Mouse (Mus musculus): ENCODE measurements around the gene Vps13d. TPM values are rescaled to one million over a fixed set of nuclear protein-coding genes. Genes with fewer than 3 reads are reported as not detected.

The Vps13d gene
- polyA plus RNA-seq, 1 experiment from 2014 or later: 9.5 TPM

- Histone ChIP-seq H3K36me3 (ENCODE audit: control insufficient read depth, insufficient read depth, low read length) (no peaks in the 10 kb centered on the region), H3K9ac (ENCODE audit: low read length) (no peak overlapping the region), H3K27me3 (ENCODE audit: control insufficient read depth, insufficient read depth, low read length) (no peaks in the 10 kb centered on the region), H3K4me2 (ENCODE audit: low read depth, low read length) (no peak overlapping the region), H3K27ac (ENCODE audit: low read length) (no peak overlapping the region), H3K4me1 (ENCODE audit: control insufficient read depth, insufficient read depth, low read length) (no peaks in the 10 kb centered on the region), H3K9me3 (replicated peaks; ENCODE audit: control insufficient read depth, low read length) (no peaks in the 10 kb centered on the region), H3K4me3 (replicated peaks; ENCODE audit: low read length) (no peak overlapping the region)
- WGBS: 84% methylated on average over 4 of the region's 4 CpGs
- ATAC-seq (ENCODE audit: insufficient read depth, low FRiP score): no peak
Observed at GRCm38 (mm10) chr4:144939847-144940411, 254.9 kb downstream of the Vps13d start.

- ATAC-seq (ENCODE audit: insufficient read depth, low FRiP score): no peak
- Histone ChIP-seq H3K4me2 (ENCODE audit: low read depth, low read length) (no peak overlapping the region), H3K36me3 (ENCODE audit: control insufficient read depth, insufficient read depth, low read length) (no peaks in the 10 kb centered on the region), H3K27ac (ENCODE audit: low read length) (no peak overlapping the region), H3K4me1 (ENCODE audit: control insufficient read depth, insufficient read depth, low read length) (no peaks in the 10 kb centered on the region), H3K27me3 (ENCODE audit: control insufficient read depth, insufficient read depth, low read length) (no peaks in the 10 kb centered on the region), H3K9ac (ENCODE audit: low read length) (no peak overlapping the region), H3K9me3 (replicated peaks; ENCODE audit: control insufficient read depth, low read length) (no peaks in the 10 kb centered on the region), H3K4me3 (replicated peaks; ENCODE audit: low read length) (no peak overlapping the region)
- 87% methylated on average over 3 of the region's 3 CpGs for WGBS
Observed at GRCm38 (mm10) chr4:144936563-144937154, 258.1 kb downstream of the Vps13d start.

- no peak overlapping the region for H3K4me2 ChIP-seq (ENCODE audit: low read depth, low read length)
- no peak overlapping the region for H3K9ac ChIP-seq (ENCODE audit: low read length)
- no peak overlapping the region for H3K4me3 ChIP-seq (replicated peaks; ENCODE audit: low read length)
- no peak overlapping the region for H3K27ac ChIP-seq (ENCODE audit: low read length)
- no peak for ATAC-seq (ENCODE audit: insufficient read depth, low FRiP score)
- H3K4me1 ChIP-seq (ENCODE audit: control insufficient read depth, insufficient read depth, low read length): peaks cover 18% of the 10 kb centered on the region
- no peaks in the 10 kb centered on the region for H3K36me3 ChIP-seq (ENCODE audit: control insufficient read depth, insufficient read depth, low read length)
- 13% methylated on average over 1 of the region's 1 CpGs for WGBS
- H3K9me3 ChIP-seq (replicated peaks; ENCODE audit: control insufficient read depth, low read length): no peaks in the 10 kb centered on the region
- H3K27me3 ChIP-seq (ENCODE audit: control insufficient read depth, insufficient read depth, low read length): no peaks in the 10 kb centered on the region
Observed at GRCm38 (mm10) chr4:144934501-144934900, 260.3 kb downstream of the Vps13d start.

GRCm38 (mm10) chr4:144931167-144931566 lies 263.6 kb downstream of the Vps13d start:
- no peak for ATAC-seq (ENCODE audit: insufficient read depth, low FRiP score)
- Histone ChIP-seq H3K27me3 (ENCODE audit: control insufficient read depth, insufficient read depth, low read length) (no peaks in the 10 kb centered on the region), H3K36me3 (ENCODE audit: control insufficient read depth, insufficient read depth, low read length) (0 out of 2 replicates have a peak, but pooled peaks cover 9% of the 10 kb centered on the region), H3K9ac (ENCODE audit: low read length) (no peak overlapping the region), H3K4me3 (replicated peaks; ENCODE audit: low read length) (no peak overlapping the region), H3K4me2 (ENCODE audit: low read depth, low read length) (no peak overlapping the region), H3K27ac (ENCODE audit: low read length) (peak overlapping the region; percentile 64), H3K9me3 (replicated peaks; ENCODE audit: control insufficient read depth, low read length) (no peaks in the 10 kb centered on the region), H3K4me1 (ENCODE audit: control insufficient read depth, insufficient read depth, low read length) (peaks cover 20% of the 10 kb centered on the region)
- 87% methylated on average over 7 of the region's 7 CpGs for WGBS

- H3K9ac ChIP-seq (ENCODE audit: low read length): no peak overlapping the region; the same call in 1 of the 2 replicates
- no peaks in the 10 kb centered on the region for H3K27me3 ChIP-seq (ENCODE audit: control insufficient read depth, insufficient read depth, low read length)
- H3K36me3 ChIP-seq (ENCODE audit: control insufficient read depth, insufficient read depth, low read length): 0 out of 2 replicates have a peak, but pooled peaks cover 14% of the 10 kb centered on the region
- H3K4me3 ChIP-seq (replicated peaks; ENCODE audit: low read length): no peak overlapping the region
- H3K4me2 ChIP-seq (ENCODE audit: low read depth, low read length): peak overlapping the region; percentile 22; the same call in 1 of the 2 replicates
- peaks cover 20% of the 10 kb centered on the region for H3K4me1 ChIP-seq (ENCODE audit: control insufficient read depth, insufficient read depth, low read length)
- 17% methylated on average over 10 of the region's 10 CpGs for WGBS
- no peaks in the 10 kb centered on the region for H3K9me3 ChIP-seq (replicated peaks; ENCODE audit: control insufficient read depth, low read length)
- H3K27ac ChIP-seq (ENCODE audit: low read length): peak overlapping the region; percentile 64
- ATAC-seq (ENCODE audit: insufficient read depth, low FRiP score): peak; percentile 88
Observed at GRCm38 (mm10) chr4:144930366-144930765, 264.4 kb downstream of the Vps13d start.

GRCm38 (mm10) chr4:144929811-144930221 lies 265.0 kb downstream of the Vps13d start:
- no peak; the same call in 1 of the 2 replicates for ATAC-seq (ENCODE audit: insufficient read depth, low FRiP score)
- 0 out of 2 replicates have a peak, but pooled peaks cover 14% of the 10 kb centered on the region for H3K36me3 ChIP-seq (ENCODE audit: control insufficient read depth, insufficient read depth, low read length)
- no peak overlapping the region for H3K4me2 ChIP-seq (ENCODE audit: low read depth, low read length)
- WGBS: 88% methylated on average over 1 of the region's 1 CpGs
- H3K9ac ChIP-seq (ENCODE audit: low read length): no peak overlapping the region
- no peaks in the 10 kb centered on the region for H3K27me3 ChIP-seq (ENCODE audit: control insufficient read depth, insufficient read depth, low read length)
- H3K9me3 ChIP-seq (replicated peaks; ENCODE audit: control insufficient read depth, low read length): no peaks in the 10 kb centered on the region
- peaks cover 20% of the 10 kb centered on the region for H3K4me1 ChIP-seq (ENCODE audit: control insufficient read depth, insufficient read depth, low read length)
- no peak overlapping the region for H3K4me3 ChIP-seq (replicated peaks; ENCODE audit: low read length)
- H3K27ac ChIP-seq (ENCODE audit: low read length): peak overlapping the region; percentile 64

GRCm38 (mm10) chr4:144928693-144929436 lies 265.9 kb downstream of the Vps13d start:
- 80% methylated on average over 5 of the region's 5 CpGs for WGBS
- H3K4me2 ChIP-seq (ENCODE audit: low read depth, low read length): no peak overlapping the region
- H3K9ac ChIP-seq (ENCODE audit: low read length): no peak overlapping the region
- H3K4me3 ChIP-seq (replicated peaks; ENCODE audit: low read length): no peak overlapping the region
- no peak for ATAC-seq (ENCODE audit: insufficient read depth, low FRiP score)
- H3K4me1 ChIP-seq (ENCODE audit: control insufficient read depth, insufficient read depth, low read length): peaks cover 20% of the 10 kb centered on the region
- H3K27ac ChIP-seq (ENCODE audit: low read length): no peak overlapping the region; the same call in 1 of the 2 replicates
- H3K27me3 ChIP-seq (ENCODE audit: control insufficient read depth, insufficient read depth, low read length): no peaks in the 10 kb centered on the region
- H3K9me3 ChIP-seq (replicated peaks; ENCODE audit: control insufficient read depth, low read length): no peaks in the 10 kb centered on the region
- H3K36me3 ChIP-seq (ENCODE audit: control insufficient read depth, insufficient read depth, low read length): 0 out of 2 replicates have a peak, but pooled peaks cover 14% of the 10 kb centered on the region
